Comparison of ENCODE assay signal across 20 mouse cellular contexts in the genomic region with DNA sequence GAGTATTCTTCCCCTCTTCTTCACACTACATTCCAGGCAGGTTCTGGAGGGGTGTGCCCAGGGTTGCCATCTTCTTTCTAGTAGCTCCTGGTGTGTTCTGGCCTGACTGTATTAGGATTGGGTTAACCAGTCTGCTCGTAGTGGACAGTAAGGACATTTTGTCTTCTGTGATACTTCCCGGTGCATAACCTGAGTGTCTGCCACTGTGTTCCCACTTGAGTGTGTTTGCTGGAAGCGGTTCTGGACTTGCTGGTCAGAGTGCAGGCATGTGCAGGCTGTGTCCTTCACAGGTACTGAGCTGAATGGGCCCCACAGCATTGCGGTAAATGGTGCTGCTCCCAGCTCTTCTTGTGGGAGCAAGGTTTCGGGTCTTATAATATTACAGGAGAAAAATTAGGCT.
A peak's percentile ranks its signal among the peaks of the same experiment; 100 is the strongest.
DNase-seq lines count a peak whose midpoint lies in the region; ATAC-seq and TF ChIP-seq lines count a peak whose summit lies in the region.
"Had no signal": no experiment of that assay in that cellular context is flagged by ENCODE, and none has a peak within 500 bp of the region (broad histone marks: within the 10 kb centered on the region; RNA-seq: fewer than 3 reads in every experiment).

No protein-coding gene starts in this region.

- DNase-seq in lung, adult 18-20 months, result peak; percentile 40 to 67
- no peak for DNase-seq in lung, postnatal 4 days
- peak; percentile 30 for DNase-seq in lung, postnatal 0 days (ENCODE audit: low spot score)
- no peak for DNase-seq in lung, postnatal 14 days
- DNase-seq in lung, postnatal 36 days, result peak; percentile 55
- DNase-seq: adrenal gland, adult 8-10 months; adrenal gland, postnatal 14 days; adrenal gland, postnatal 36 days; cerebellum, adult 11-12 months; cerebellum, adult 2 months; cerebellum, adult 9-10 months; cerebellum, postnatal 10 days; cerebellum, postnatal 25 days had no signal

- no peaks in the 10 kb centered on the region for H3K4me1 ChIP-seq in lung, postnatal 0 days (ENCODE audit: insufficient read depth, low read depth, low read length)
- H3K4me1 ChIP-seq: embryonic facial prominence, embryonic 10.5 days; embryonic facial prominence, embryonic 12.5 days; forebrain, embryonic 13.5 days; forebrain, embryonic 15.5 days had no signal

- peak overlapping the region; percentile 76 for H3K27ac ChIP-seq in lung, postnatal 0 days (ENCODE audit: low read length)
- H3K27ac ChIP-seq: embryonic facial prominence, embryonic 10.5 days; embryonic facial prominence, embryonic 12.5 days; forebrain, embryonic 13.5 days; forebrain, embryonic 15.5 days had no signal

- H3K9me3 ChIP-seq in lung, postnatal 0 days (ENCODE audit: low read length), result no peaks in the 10 kb centered on the region
- H3K9me3 ChIP-seq: embryonic facial prominence, embryonic 10.5 days; embryonic facial prominence, embryonic 12.5 days; forebrain, embryonic 15.5 days; G1E had no signal

- H3K9ac ChIP-seq in lung, postnatal 0 days (replicated peaks; ENCODE audit: low read depth), result no peak overlapping the region
- H3K9ac ChIP-seq: embryonic facial prominence, embryonic 12.5 days; forebrain, embryonic 13.5 days; forebrain, embryonic 15.5 days had no signal

- H3K4me2 ChIP-seq in lung, postnatal 0 days (replicated peaks; ENCODE audit: low read depth, low read length), result no peak overlapping the region
- H3K4me2 ChIP-seq: embryonic facial prominence, embryonic 12.5 days; forebrain, embryonic 13.5 days; forebrain, embryonic 15.5 days had no signal

- ATAC-seq in lung, postnatal 0 days, result peak; percentile 41
- ATAC-seq: forebrain, embryonic 13.5 days; forebrain, embryonic 15.5 days; Patski had no signal

- peak; percentile 73 for TF ChIP-seq EP300 in lung, postnatal 0 days (IDR thresholded peaks at IDR 0.05)

- H3K27me3 ChIP-seq in lung, postnatal 0 days (replicated peaks; ENCODE audit: insufficient read depth, low read length), result no peaks in the 10 kb centered on the region
- H3K27me3 ChIP-seq: CH12.LX; embryonic facial prominence, embryonic 12.5 days; forebrain, embryonic 13.5 days; forebrain, embryonic 15.5 days; Patski had no signal

- no peaks in the 10 kb centered on the region for H3K36me3 ChIP-seq in lung, postnatal 0 days (ENCODE audit: insufficient read depth, low read length)

- WGBS in lung, postnatal 0 days, result 62% methylated on average over 5 of the region's 5 CpGs

- no peak for TF ChIP-seq CTCF in lung, postnatal 0 days (IDR thresholded peaks at IDR 0.05)

- no peak overlapping the region for H3K4me3 ChIP-seq in lung, postnatal 0 days (ENCODE audit: low read depth, low read length)
- H3K4me3 ChIP-seq: embryonic facial prominence, embryonic 10.5 days; embryonic facial prominence, embryonic 12.5 days; forebrain, embryonic 13.5 days; forebrain, embryonic 15.5 days had no signal

Comparison
In these comparisons a context has a peak if more than half of its experiments do, and no peak if none do; other contexts are left out.
1. DNase-seq: peak in lung, adult 18-20 months (2 of 2), lung, postnatal 0 days (single experiment) and lung, postnatal 36 days (single experiment); none in lung, postnatal 4 days (0 of 2) and lung, postnatal 14 days (single experiment).